Mouse (Mus musculus): Measurements from ENCODE around the gene Mettl7a3. TPM values are rescaled to one million over a fixed set of nuclear protein-coding genes. Genes with fewer than 3 reads are reported as not detected.

Gene Mettl7a3
- polyA plus RNA-seq, 1 experiment from 2014 or later = 0.17 TPM

Other genes with a start within 250 kb of the Mettl7a3 start
- gene Atf1, start 107.1 kb upstream of the Mettl7a3 start, polyA plus RNA-seq (2014; fragmentation: Nextera tagmentation; extraction: Ambion mirVana) = 14.6 TPM in 2 replicates
- gene Tmprss12, start 54.1 kb upstream of the Mettl7a3 start, polyA plus RNA-seq (2014; fragmentation: Nextera tagmentation; extraction: Ambion mirVana) = not detected in 2 replicates
- gene Mettl7a1, start 30.8 kb upstream of the Mettl7a3 start, polyA plus RNA-seq (2014; fragmentation: Nextera tagmentation; extraction: Ambion mirVana) = 2.8 and 3.6 TPM in 2 replicates
- gene Methig1, start 18.2 kb downstream of the Mettl7a3 start, polyA plus RNA-seq (2014; fragmentation: Nextera tagmentation; extraction: Ambion mirVana) = 0.42 and 1.2 TPM in 2 replicates
- gene Mettl7a2, start 18.3 kb downstream of the Mettl7a3 start, polyA plus RNA-seq (2014; fragmentation: Nextera tagmentation; extraction: Ambion mirVana) = not detected in 2 replicates
- 1.8 TPM in 1 of 2 replicates, not detected in the other for gene Higd1c, start 29.6 kb downstream of the Mettl7a3 start, polyA plus RNA-seq (2014; fragmentation: Nextera tagmentation; extraction: Ambion mirVana)
- gene Gm5475, start 87.2 kb downstream of the Mettl7a3 start, polyA plus RNA-seq (2014; fragmentation: Nextera tagmentation; extraction: Ambion mirVana) = not detected in 2 replicates
- gene Slc11a2, start 90.1 kb downstream of the Mettl7a3 start, polyA plus RNA-seq (2014; fragmentation: Nextera tagmentation; extraction: Ambion mirVana) = 20.5 and 21.4 TPM in 2 replicates
- 56.7 and 62.5 TPM in 2 replicates for gene Letmd1, start 134.1 kb downstream of the Mettl7a3 start, polyA plus RNA-seq (2014; fragmentation: Nextera tagmentation; extraction: Ambion mirVana)
- 43.0 and 50.0 TPM in 2 replicates for gene Csrnp2, start 160.6 kb downstream of the Mettl7a3 start, polyA plus RNA-seq (2014; fragmentation: Nextera tagmentation; extraction: Ambion mirVana)
- gene Tfcp2, start 217.1 kb downstream of the Mettl7a3 start, polyA plus RNA-seq (2014; fragmentation: Nextera tagmentation; extraction: Ambion mirVana) = 32.0 and 33.4 TPM in 2 replicates

All from neural tube, embryonic 14.5 days (tissue).